Mouse (Mus musculus) hindbrain, embryonic 10.5 days (tissue): ENCODE data around the gene Ipo13. TPM values are rescaled to one million over a fixed set of nuclear protein-coding genes. Genes with fewer than 3 reads are reported as not detected.

ENCODE experiments used
- DNase-seq: peaks from one replicate; pipeline ENCODE4 v3.0.0-alpha.2; 2017; ENCODE audit warnings: low spot score
- H3K27ac ChIP-seq: fragments of 300-500 bp; sonication (generic); 2 replicates; pipeline ENCODE4 v1.5.1; 2016; ENCODE audit warnings: mild to moderate bottlenecking, moderate library complexity
- H3K27me3 ChIP-seq: fragments of 300-500 bp; sonication (generic); 2 replicates; pipeline ENCODE4 v1.6.1; 2016; ENCODE audit warnings: mild to moderate bottlenecking; ENCODE audit not compliant: poor library complexity, insufficient read depth, severe bottlenecking
- H3K36me3 ChIP-seq: fragments of 300-500 bp; sonication (generic); 2 replicates; pipeline ENCODE4 v1.6.1; 2016; ENCODE audit warnings: mild to moderate bottlenecking, moderate library complexity
- H3K4me1 ChIP-seq: fragments of 300-500 bp; sonication (generic); replicated peaks from 2 replicates; pipeline ENCODE4 v1.6.1; 2016; ENCODE audit warnings: mild to moderate bottlenecking
- H3K4me3 ChIP-seq: fragments of 300-500 bp; sonication (generic); 2 replicates; pipeline ENCODE4 v1.5.1; 2016; ENCODE audit warnings: mild to moderate bottlenecking, moderate library complexity
- H3K9me3 ChIP-seq: fragments of 300-500 bp; sonication (generic); 2 replicates; pipeline ENCODE4 v1.6.1; 2016; ENCODE audit warnings: mild to moderate bottlenecking, moderate library complexity
- WGBS: fragments of 180-500 bp; shearing (Covaris S2); methylation state at CpG from one replicate; pipeline ENCODE4 v1.1.7; 2016; 5-methylcytosine and 5-hydroxymethylcytosine counted together
- polyA plus RNA-seq: library from polyadenylated mRNA; unstranded; fragments of >200 nt; fragmentation: Nextera tagmentation; extraction: Ambion mirVana; gene quantifications from 2 replicates; pipeline ENCODE4 v1.2.1, GENCODE M21; 2016

Gene Ipo13
- polyA plus RNA-seq, 1 experiment from 2014 or later = 79.5 TPM

GRCm38 (mm10) chr4:117912685-117913273 lies 2.0 kb downstream of the Ipo13 start:
- no peak for DNase-seq
- 68% methylated on average over 7 of the region's 7 CpGs for WGBS
- Histone ChIP-seq H3K36me3 (peaks cover 49% of the 10 kb centered on the region), H3K9me3 (no peaks in the 10 kb centered on the region), H3K27ac (0 out of 2 replicates have a peak overlapping the region, but pooled peaks have one; percentile 19), H3K4me1 (peaks cover 69% of the 10 kb centered on the region), H3K27me3 (no peaks in the 10 kb centered on the region), H3K4me3 (peak overlapping the region; percentile 73)

- 93% methylated on average over 13 of the region's 13 CpGs for whole genome bisulfite sequencing
- H3K36me3 ChIP-seq = peaks cover 54% of the 10 kb centered on the region
These were observed 2.7 kb downstream of the Ipo13 start for GRCm38 (mm10) chr4:117912131-117912561.

GRCm38 (mm10) chr4:117908834-117909453 lies 5.9 kb downstream of the Ipo13 start:
- peak overlapping the region; percentile 37; the same call in 1 of the 2 replicates for H3K27ac ChIP-seq
- no peak for DNase-seq
- H3K4me1 ChIP-seq = peaks cover 48% of the 10 kb centered on the region
- peaks cover 83% of the 10 kb centered on the region for H3K36me3 ChIP-seq
- WGBS = 79% methylated on average over 8 of the region's 8 CpGs
- H3K9me3 ChIP-seq = no peaks in the 10 kb centered on the region
- 0 out of 2 replicates have a peak overlapping the region, but pooled peaks have one; percentile 18 for H3K4me3 ChIP-seq
- no peaks in the 10 kb centered on the region for H3K27me3 ChIP-seq

More at GRCm38 (mm10) chr4:117912131-117912561, 2.7 kb downstream of the Ipo13 start:
- H3K27me3 ChIP-seq = no peaks in the 10 kb centered on the region
- H3K4me1 ChIP-seq = peaks cover 69% of the 10 kb centered on the region
- H3K27ac ChIP-seq = no peak overlapping the region
- no peaks in the 10 kb centered on the region for H3K9me3 ChIP-seq
- H3K4me3 ChIP-seq = peak overlapping the region; percentile 73; the same call in 1 of the 2 replicates
- no peak for DNase-seq

GRCm38 (mm10) chr4:117906196-117906595 lies 8.6 kb downstream of the Ipo13 start:
- H3K36me3 ChIP-seq = peaks cover 93% of the 10 kb centered on the region
- WGBS = 93% methylated on average over 3 of the region's 3 CpGs

GRCm38 (mm10) chr4:117904761-117905160 lies 10.0 kb downstream of the Ipo13 start:
- 93% methylated on average over 8 of the region's 8 CpGs for WGBS
- Histone ChIP-seq H3K36me3 (peaks cover 93% of the 10 kb centered on the region), H3K4me1 (peaks cover 15% of the 10 kb centered on the region), H3K9me3 (no peaks in the 10 kb centered on the region), H3K27me3 (no peaks in the 10 kb centered on the region), H3K27ac (no peak overlapping the region), H3K4me3 (no peak overlapping the region)
- DNase-seq = no peak

More at GRCm38 (mm10) chr4:117906196-117906595, 8.6 kb downstream of the Ipo13 start:
- Histone ChIP-seq H3K9me3 (no peaks in the 10 kb centered on the region), H3K27me3 (no peaks in the 10 kb centered on the region), H3K4me1 (peaks cover 23% of the 10 kb centered on the region), H3K27ac (no peak overlapping the region), H3K4me3 (no peak overlapping the region)
- no peak for DNase-seq

GRCm38 (mm10) chr4:117904094-117904493 lies 10.7 kb downstream of the Ipo13 start:
- H3K36me3 ChIP-seq = peaks cover 93% of the 10 kb centered on the region
- WGBS = 94% methylated on average over 10 of the region's 10 CpGs
- no peaks in the 10 kb centered on the region for H3K9me3 ChIP-seq
- H3K27me3 ChIP-seq = no peaks in the 10 kb centered on the region
- DNase-seq = no peak
- H3K4me1 ChIP-seq = peaks cover 8% of the 10 kb centered on the region
- no peak overlapping the region for H3K4me3 ChIP-seq
- H3K27ac ChIP-seq = no peak overlapping the region

- Histone ChIP-seq H3K4me1 (no peaks in the 10 kb centered on the region), H3K27ac (no peak overlapping the region), H3K36me3 (peaks cover 94% of the 10 kb centered on the region), H3K4me3 (no peak overlapping the region), H3K9me3 (no peaks in the 10 kb centered on the region), H3K27me3 (no peaks in the 10 kb centered on the region)
- WGBS = 90% methylated on average over 3 of the region's 3 CpGs
- no peak for DNase-seq
These were observed 16.7 kb downstream of the Ipo13 start for GRCm38 (mm10) chr4:117898111-117898510.

GRCm38 (mm10) chr4:117896031-117896430 lies 18.8 kb downstream of the Ipo13 start:
- H3K4me1 ChIP-seq = peaks cover 11% of the 10 kb centered on the region
- H3K36me3 ChIP-seq = peaks cover 73% of the 10 kb centered on the region
- H3K9me3 ChIP-seq = no peaks in the 10 kb centered on the region
- no peak overlapping the region for H3K27ac ChIP-seq
- no peaks in the 10 kb centered on the region for H3K27me3 ChIP-seq
- DNase-seq = no peak
- 95% methylated on average over 6 of the region's 6 CpGs for WGBS
- H3K4me3 ChIP-seq = no peak overlapping the region

- peaks cover 18% of the 10 kb centered on the region for H3K4me1 ChIP-seq
- no peak for DNase-seq
- WGBS = 83% methylated on average over 7 of the region's 7 CpGs
- no peak overlapping the region for H3K27ac ChIP-seq
- H3K9me3 ChIP-seq = no peaks in the 10 kb centered on the region
- peaks cover 72% of the 10 kb centered on the region for H3K36me3 ChIP-seq
- H3K4me3 ChIP-seq = no peak overlapping the region
- H3K27me3 ChIP-seq = no peaks in the 10 kb centered on the region
These were observed 19.5 kb downstream of the Ipo13 start for GRCm38 (mm10) chr4:117895339-117895738.

GRCm38 (mm10) chr4:117894601-117895000 lies 20.2 kb downstream of the Ipo13 start:
- Histone ChIP-seq H3K36me3 (peaks cover 72% of the 10 kb centered on the region), H3K9me3 (no peaks in the 10 kb centered on the region), H3K4me3 (no peak overlapping the region), H3K27ac (no peak overlapping the region), H3K4me1 (peaks cover 19% of the 10 kb centered on the region), H3K27me3 (no peaks in the 10 kb centered on the region)
- no peak for DNase-seq
- WGBS = 92% methylated on average over 8 of the region's 8 CpGs

GRCm38 (mm10) chr4:117893376-117893775 lies 21.4 kb downstream of the Ipo13 start:
- H3K27ac ChIP-seq = no peak overlapping the region
- peaks cover 71% of the 10 kb centered on the region for H3K36me3 ChIP-seq
- WGBS = 23% methylated on average over 9 of the region's 9 CpGs
- no peaks in the 10 kb centered on the region for H3K9me3 ChIP-seq
- peaks cover 19% of the 10 kb centered on the region for H3K4me1 ChIP-seq
- H3K4me3 ChIP-seq = no peak overlapping the region
- peak; percentile 47 for DNase-seq
- no peaks in the 10 kb centered on the region for H3K27me3 ChIP-seq

- WGBS = under 1% methylated on average over 21 of the region's 21 CpGs
These were observed 23.0 kb downstream of the Ipo13 start, which contains the start of gene Dph2 for GRCm38 (mm10) chr4:117891738-117892161. Gene Dph2, minus strand, starts transcription at chr4:117892032.

GRCm38 (mm10) chr4:117890750-117891149 lies 24.0 kb downstream of the Ipo13 start:
- Histone ChIP-seq H3K27ac (no peak overlapping the region), H3K4me3 (peak overlapping the region; percentile 76), H3K27me3 (no peaks in the 10 kb centered on the region), H3K4me1 (peaks cover 37% of the 10 kb centered on the region), H3K36me3 (peaks cover 48% of the 10 kb centered on the region), H3K9me3 (no peaks in the 10 kb centered on the region)
- WGBS = 70% methylated on average over 8 of the region's 8 CpGs
- no peak for DNase-seq

More at GRCm38 (mm10) chr4:117891738-117892161, 23.0 kb downstream of the Ipo13 start, which contains the start of gene Dph2:
- H3K27me3 ChIP-seq = no peaks in the 10 kb centered on the region
- H3K9me3 ChIP-seq = no peaks in the 10 kb centered on the region
- peaks cover 27% of the 10 kb centered on the region for H3K4me1 ChIP-seq
- H3K4me3 ChIP-seq = peak within 1 kb of the TSS; percentile 76
- peak; percentile 82 for DNase-seq
- peak within 1 kb of the TSS; percentile 36; the same call in 1 of the 2 replicates for H3K27ac ChIP-seq
- H3K36me3 ChIP-seq = peaks cover 55% of the 10 kb centered on the region
